Mouse (Mus musculus) ES-E14 (cell line): Measurements from ENCODE around the gene Flt3l.

Experiments
- CHD2 ChIP-seq: IDR thresholded peaks from 2 replicates; pipeline ENCODE4 v1.6.1; 2014; ENCODE audit warnings: mild to moderate bottlenecking, low read depth, low read length, inconsistent platforms
- HCFC1 ChIP-seq: IDR thresholded peaks from 2 replicates; pipeline ENCODE4 v1.6.1; 2012; ENCODE audit warnings: low read length, inconsistent platforms, borderline replicate concordance; ENCODE audit not compliant: insufficient read depth
- MAFK ChIP-seq: IDR thresholded peaks from 2 replicates; pipeline ENCODE4 v1.6.1; 2014; ENCODE audit warnings: mild to moderate bottlenecking, low read depth, low read length, inconsistent platforms; ENCODE audit not compliant: insufficient read depth
- ZC3H11A ChIP-seq: IDR thresholded peaks from 2 replicates; pipeline ENCODE4 v1.6.1; 2012; ENCODE audit warnings: low read depth, mild to moderate bottlenecking, inconsistent platforms, low read length, borderline replicate concordance
- ZNF384 ChIP-seq: IDR thresholded peaks from 2 replicates; pipeline ENCODE4 v1.6.1; 2012; ENCODE audit warnings: low read depth, low read length, inconsistent platforms

- TF ChIP-seq CHD2 (no peak), MAFK (no peak), ZC3H11A (no peak), HCFC1 (no peak), ZNF384 (no peak)
These were observed 45.3 kb upstream of the Flt3l start for GRCm38 (mm10) chr7:45181540-45181939.
